Mouse (Mus musculus) limb, embryonic 10.5 days (tissue): Measurements from ENCODE around the gene Fam166b. TPM values are rescaled to one million over a fixed set of nuclear protein-coding genes. Genes with fewer than 3 reads are reported as not detected.

Source experiments
- DNase-seq: peaks from one replicate; pipeline ENCODE4 v3.0.0-alpha.2; 2017; ENCODE audit warnings: low spot score
- H3K27ac ChIP-seq: fragments of 300-500 bp; sonication (generic); 2 replicates; pipeline ENCODE4 v1.5.1; 2016; ENCODE audit warnings: mild to moderate bottlenecking
- H3K27me3 ChIP-seq: fragments of 300-500 bp; sonication (generic); 2 replicates; pipeline ENCODE4 v1.6.1; 2016; ENCODE audit warnings: low read depth, mild to moderate bottlenecking; ENCODE audit not compliant: poor library complexity, severe bottlenecking
- H3K36me3 ChIP-seq: fragments of 300-500 bp; sonication (generic); 2 replicates; pipeline ENCODE4 v1.6.1; 2016; ENCODE audit warnings: mild to moderate bottlenecking, moderate library complexity
- H3K4me1 ChIP-seq: fragments of 300-500 bp; sonication (generic); 2 replicates; pipeline ENCODE4 v1.6.1; 2016
- H3K4me3 ChIP-seq: fragments of 300-500 bp; sonication (generic); 2 replicates; pipeline ENCODE4 v1.5.1; 2016; ENCODE audit warnings: mild to moderate bottlenecking, moderate library complexity
- H3K9me3 ChIP-seq: fragments of 300-500 bp; sonication (generic); replicated peaks from 2 replicates; pipeline ENCODE4 v1.6.1; 2016; ENCODE audit warnings: mild to moderate bottlenecking
- WGBS: fragments of 180-500 bp; shearing (Covaris S2); methylation state at CpG from one replicate; pipeline ENCODE4 v1.1.7; 2016; 5-methylcytosine and 5-hydroxymethylcytosine counted together
- polyA plus RNA-seq: library from polyadenylated mRNA; unstranded; fragments of >200 nt; fragmentation: Nextera tagmentation; extraction: Ambion mirVana; gene quantifications from 2 replicates; pipeline ENCODE4 v1.2.1, GENCODE M21; 2016

Fam166b gene
- polyA plus RNA-seq, 1 experiment from 2014 or later = 0.18 TPM

DNA sequence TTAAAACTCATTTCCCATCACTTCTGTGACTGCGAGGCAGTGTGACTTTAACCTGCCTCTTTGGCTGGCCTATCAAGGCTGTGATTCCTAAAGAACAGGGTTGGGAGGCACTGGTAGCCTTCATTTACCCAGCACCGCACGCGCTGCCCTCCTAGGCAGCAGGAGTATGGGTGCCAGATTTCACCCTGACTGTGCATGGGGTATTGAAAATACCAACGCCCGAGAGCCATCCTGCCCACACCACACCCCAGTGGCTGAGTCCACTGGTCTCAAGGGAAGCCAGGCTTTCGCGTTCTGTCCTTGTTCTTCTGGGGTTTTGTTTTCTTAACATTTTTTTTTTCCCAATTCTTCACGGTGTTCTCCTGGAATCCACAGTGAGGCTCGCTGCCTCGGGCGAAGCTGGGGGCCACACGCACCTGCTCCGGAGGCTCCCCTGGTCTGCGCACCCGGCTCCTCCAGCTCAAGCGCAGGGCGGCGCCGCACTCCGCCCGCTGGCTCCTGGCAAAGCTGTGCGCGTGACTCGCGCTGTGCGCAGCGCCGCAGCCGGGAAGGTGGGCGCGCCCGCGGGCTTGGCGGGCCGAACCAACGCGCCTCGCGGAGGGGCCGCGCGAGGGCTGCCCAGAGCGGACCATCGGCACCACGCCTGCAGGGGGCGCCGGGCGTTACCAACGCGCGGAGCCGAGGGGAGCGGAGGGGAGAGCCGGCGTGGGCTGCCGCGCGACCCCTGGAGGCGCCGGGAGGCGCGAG lies 47.4 kb downstream of the Fam166b start, which contains the start of gene Rusc2:
Gene Rusc2 (plus strand): TSS at position 572 of the 747 bp plus-strand sequence.
- Histone ChIP-seq H3K36me3 (no peaks in the 10 kb centered on the region), H3K27me3 (peaks cover 30% of the 10 kb centered on the region), H3K27ac (peak within 1 kb of the TSS; percentile 80), H3K4me3 (peak within 1 kb of the TSS; percentile 74), H3K4me1 (peaks cover 15% of the 10 kb centered on the region), H3K9me3 (no peaks in the 10 kb centered on the region)
- WGBS = 3% methylated on average over 62 of the region's 63 CpGs
- peak; percentile 83 for DNase-seq

DNA sequence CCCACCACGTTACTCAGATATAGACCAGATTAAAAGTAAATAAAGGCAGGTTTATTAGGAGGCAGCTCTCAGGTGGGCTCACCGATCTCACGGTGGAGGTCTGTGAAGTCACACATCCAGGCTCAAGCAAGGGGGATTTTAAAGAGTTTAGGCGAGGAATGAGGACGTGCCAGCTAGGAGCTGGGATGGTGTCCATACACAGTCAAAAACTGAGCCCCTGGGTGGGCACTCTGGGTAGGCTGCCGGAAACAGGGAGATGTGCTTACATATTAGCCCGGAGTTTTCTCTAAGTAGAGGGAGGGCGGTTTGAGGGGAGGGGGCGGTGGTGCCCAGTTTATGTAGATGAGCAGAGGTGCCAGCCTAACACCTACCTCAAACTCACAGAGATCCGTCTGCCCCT lies 48.0 kb downstream of the Fam166b start:
- Histone ChIP-seq H3K27me3 (peaks cover 30% of the 10 kb centered on the region), H3K9me3 (no peaks in the 10 kb centered on the region), H3K36me3 (no peaks in the 10 kb centered on the region), H3K4me3 (peak overlapping the region; percentile 74), H3K27ac (no peak overlapping the region), H3K4me1 (peaks cover 15% of the 10 kb centered on the region)
- no peak for DNase-seq
- WGBS = 42% methylated on average over 10 of the region's 10 CpGs

DNA sequence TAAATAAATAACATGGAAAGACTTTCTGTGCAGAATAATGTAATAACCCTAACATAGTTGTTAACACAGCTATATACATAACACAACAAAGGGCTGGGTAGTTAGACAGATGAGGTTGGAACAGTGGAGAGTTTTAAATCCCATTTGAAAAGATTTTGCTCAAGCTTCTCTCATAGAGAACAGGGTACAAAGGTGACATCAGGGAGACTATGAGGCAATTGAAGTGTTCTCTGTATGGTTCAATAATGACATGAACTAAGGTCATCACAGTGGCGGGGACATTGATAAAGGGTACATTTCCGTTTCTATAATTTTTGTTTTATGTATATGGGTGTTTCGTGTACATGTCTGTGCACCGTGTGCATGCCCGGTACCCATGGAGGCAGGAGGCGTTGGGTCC lies 49.3 kb downstream of the Fam166b start:
- DNase-seq = no peak
- Histone ChIP-seq H3K9me3 (no peaks in the 10 kb centered on the region), H3K4me3 (no peak overlapping the region), H3K27me3 (peaks cover 30% of the 10 kb centered on the region), H3K36me3 (no peaks in the 10 kb centered on the region), H3K4me1 (peaks cover 15% of the 10 kb centered on the region), H3K27ac (no peak overlapping the region)
- 92% methylated on average over 6 of the region's 6 CpGs for WGBS

Other genes starting within 250 kb of the Fam166b start
- gene Atp8b5, start 162.0 kb downstream of the Fam166b start, polyA plus RNA-seq = 0.14 and 0.45 TPM in 2 replicates
- gene Rusc2, start 47.2 kb downstream of the Fam166b start, polyA plus RNA-seq = 3.4 and 5.8 TPM in 2 replicates
- 7.5 and 9.7 TPM in 2 replicates for gene Tesk1, start 12.8 kb upstream of the Fam166b start, polyA plus RNA-seq
- gene Cd72, start 25.5 kb upstream of the Fam166b start, polyA plus RNA-seq = 2.0 and 2.3 TPM in 2 replicates
- not detected in 2 replicates for gene Sit1, start 54.6 kb upstream of the Fam166b start, polyA plus RNA-seq
- gene Ccdc107, start 63.8 kb upstream of the Fam166b start, polyA plus RNA-seq = 44.3 and 50.8 TPM in 2 replicates
- gene Arhgef39, start 70.6 kb upstream of the Fam166b start, polyA plus RNA-seq = 45.1 and 49.8 TPM in 2 replicates
- 1.0 and 1.3 TPM in 2 replicates for gene Car9, start 77.8 kb upstream of the Fam166b start, polyA plus RNA-seq
- 45.4 and 60.0 TPM in 2 replicates for gene Tpm2, start 94.6 kb upstream of the Fam166b start, polyA plus RNA-seq
- gene Creb3, start 133.2 kb upstream of the Fam166b start, polyA plus RNA-seq = 27.3 and 40.5 TPM in 2 replicates
- gene Tln1, start 133.6 kb upstream of the Fam166b start, polyA plus RNA-seq = 46.8 and 51.1 TPM in 2 replicates
- 22.7 and 30.0 TPM in 2 replicates for gene Rgp1, start 149.6 kb upstream of the Fam166b start, polyA plus RNA-seq
- 24.3 and 29.2 TPM in 2 replicates for gene Gba2, start 149.7 kb upstream of the Fam166b start, polyA plus RNA-seq
- 0.44 TPM in 1 of 2 replicates, not detected in the other for gene Msmp, start 155.4 kb upstream of the Fam166b start, polyA plus RNA-seq
- gene Npr2, start 202.8 kb upstream of the Fam166b start, polyA plus RNA-seq = 2.8 and 4.8 TPM in 2 replicates
- 1.0 and 1.2 TPM in 2 replicates for gene Spag8, start 224.5 kb upstream of the Fam166b start, polyA plus RNA-seq
- gene Hint2, start 227.3 kb upstream of the Fam166b start, polyA plus RNA-seq = 61.9 and 66.4 TPM in 2 replicates
- gene Tmem8b, start 239.8 kb upstream of the Fam166b start, polyA plus RNA-seq = 2.2 and 3.4 TPM in 2 replicates
- gene Fam221b, start 240.0 kb upstream of the Fam166b start, polyA plus RNA-seq = 1.6 and 1.7 TPM in 2 replicates